Mouse (Mus musculus) left cerebral cortex, adult 11 months (tissue): ENCODE measurements around the gene Zfp385b.

Experiments used
- DNase-seq: peaks from one replicate; pipeline ENCODE4 v3.0.0; 2022; ENCODE audit warnings: low spot score

Zfp385b gene

DNA sequence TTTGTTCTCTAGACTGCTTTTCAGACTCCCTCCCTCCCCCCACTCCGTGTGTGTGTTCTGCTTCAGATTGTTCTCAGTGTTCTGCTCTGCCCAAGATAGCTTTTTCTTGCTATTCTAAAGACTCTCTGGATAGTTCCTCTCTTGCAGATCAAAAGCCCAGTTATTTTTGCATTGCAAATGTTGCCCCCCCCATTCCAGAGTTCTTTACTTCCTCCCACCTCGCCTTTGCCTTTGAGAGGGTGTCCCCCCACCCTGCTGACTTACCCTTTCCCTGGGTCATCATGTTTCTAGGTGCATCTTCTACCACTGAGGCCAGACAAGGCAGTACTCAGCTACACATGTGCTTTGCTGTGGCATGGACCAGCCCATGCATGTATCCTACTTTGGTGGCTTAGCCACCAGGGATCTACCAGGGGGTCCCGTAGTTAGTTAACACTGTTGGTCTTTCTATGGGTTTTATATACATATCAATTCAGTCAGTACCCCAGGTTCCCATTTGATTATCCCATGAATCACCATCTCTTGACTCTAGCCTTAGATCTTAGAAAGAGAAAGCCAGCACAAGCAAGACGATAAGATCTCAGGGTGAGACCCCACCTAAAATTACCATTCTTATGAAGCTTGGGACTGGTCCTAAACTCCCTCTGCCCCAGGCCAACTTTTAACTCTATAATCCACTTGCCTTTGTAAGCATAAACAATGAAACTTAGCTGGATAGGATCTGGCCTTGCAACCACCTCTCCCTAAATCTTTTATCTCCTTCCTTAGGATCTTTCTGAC is 232.7 kb downstream of the Zfp385b start:
- DNase-seq, result no peak

DNA sequence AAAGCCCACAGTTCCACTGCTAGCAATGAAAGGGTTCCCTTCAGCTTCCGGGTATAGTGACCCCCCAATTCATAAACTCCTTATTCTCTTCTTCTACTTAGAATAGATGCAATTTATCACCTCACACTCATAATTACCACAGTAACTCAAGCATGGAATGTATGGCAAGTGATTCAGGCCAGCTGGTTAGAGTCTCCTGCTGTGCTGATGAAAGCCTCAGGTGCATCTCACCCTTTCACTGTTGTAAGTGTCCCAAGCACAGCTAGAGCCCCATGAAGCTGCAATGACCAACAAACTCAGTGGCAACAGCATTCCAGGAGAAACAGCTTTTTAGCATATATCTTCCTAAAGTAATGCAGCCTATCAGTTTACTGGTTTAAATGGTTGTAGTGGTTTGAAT is 235.9 kb downstream of the Zfp385b start:
- DNase-seq, result no peak

DNA sequence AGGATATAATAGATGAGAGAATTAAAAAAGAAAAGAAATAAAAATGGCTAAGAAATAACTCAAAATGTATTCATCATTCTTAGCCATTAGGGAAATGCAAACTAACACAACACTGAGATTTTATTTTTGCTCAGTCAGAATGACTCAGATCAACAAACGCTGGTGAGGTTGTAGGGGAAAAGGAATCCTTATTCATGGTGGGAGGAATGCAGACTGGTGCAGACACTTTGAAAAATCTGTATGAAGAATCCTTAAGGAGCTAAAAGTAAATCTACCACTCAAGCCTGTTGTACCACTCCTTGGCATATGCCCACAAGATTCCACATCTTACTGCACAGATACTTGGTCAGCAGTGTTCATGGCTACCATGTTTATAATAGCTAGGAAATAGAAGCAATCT is 242.9 kb downstream of the Zfp385b start:
- DNase-seq, result no peak

DNA sequence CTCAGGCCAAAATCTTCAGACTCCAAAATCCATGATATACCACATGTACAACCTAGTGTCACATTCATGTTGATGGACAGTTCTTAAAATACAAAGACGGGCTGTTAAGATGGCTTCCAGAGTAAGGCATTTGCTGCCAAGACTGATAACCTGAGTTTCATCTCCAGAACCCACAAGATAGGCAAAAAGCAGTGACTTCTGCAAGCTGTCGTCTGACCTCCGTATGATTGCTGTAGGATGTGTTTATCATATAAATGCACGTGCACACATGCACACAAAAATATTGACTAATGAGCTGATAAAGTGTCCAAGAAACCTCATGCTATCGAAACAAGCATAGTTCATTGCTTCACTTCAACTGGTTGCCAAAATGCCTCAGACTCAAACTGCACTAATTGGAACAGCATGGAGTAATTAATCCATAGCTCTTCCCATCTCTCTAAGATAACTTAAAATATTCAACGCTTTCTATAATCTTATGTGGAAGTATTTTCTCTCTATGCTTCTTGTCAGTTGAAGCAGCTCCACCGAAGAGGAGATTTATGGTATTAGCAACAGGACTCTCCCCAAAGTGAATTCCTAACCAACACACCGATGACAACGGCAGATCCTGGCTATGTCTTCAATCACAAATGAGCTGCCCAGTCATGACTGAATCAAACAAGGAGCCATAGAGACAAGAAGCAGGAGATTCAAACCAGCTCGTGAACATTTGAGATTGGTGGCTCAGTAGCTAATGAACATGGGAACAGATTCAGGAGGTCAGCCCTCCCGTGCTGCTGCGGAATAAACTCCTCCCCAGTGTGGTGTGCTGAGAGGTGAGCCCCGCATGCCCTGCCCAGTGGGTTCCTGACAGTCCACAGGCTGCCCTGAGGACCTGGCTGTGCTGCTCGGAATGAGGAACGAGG is 251.7 kb downstream of the Zfp385b start:
- DNase-seq, result no peak

DNA sequence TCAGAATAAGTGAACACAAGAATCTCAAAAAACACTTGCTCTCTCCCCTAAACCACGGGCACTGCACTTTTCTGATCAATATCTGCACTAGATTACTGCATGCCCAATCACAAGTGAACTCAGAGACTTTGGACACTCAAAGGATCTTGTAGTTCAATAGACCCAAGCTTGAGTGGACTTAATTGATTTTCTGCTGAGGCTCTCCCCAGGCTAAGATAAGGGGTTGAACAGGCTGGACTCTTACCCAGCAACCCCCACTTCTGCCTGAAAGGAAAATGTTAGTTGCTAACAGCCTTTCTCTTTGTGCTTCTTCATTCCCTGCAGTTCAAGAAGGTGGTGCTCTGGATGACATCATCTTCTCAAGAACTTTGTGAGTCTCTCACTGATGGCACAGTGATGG is 255.7 kb downstream of the Zfp385b start:
- DNase-seq, result no peak

DNA sequence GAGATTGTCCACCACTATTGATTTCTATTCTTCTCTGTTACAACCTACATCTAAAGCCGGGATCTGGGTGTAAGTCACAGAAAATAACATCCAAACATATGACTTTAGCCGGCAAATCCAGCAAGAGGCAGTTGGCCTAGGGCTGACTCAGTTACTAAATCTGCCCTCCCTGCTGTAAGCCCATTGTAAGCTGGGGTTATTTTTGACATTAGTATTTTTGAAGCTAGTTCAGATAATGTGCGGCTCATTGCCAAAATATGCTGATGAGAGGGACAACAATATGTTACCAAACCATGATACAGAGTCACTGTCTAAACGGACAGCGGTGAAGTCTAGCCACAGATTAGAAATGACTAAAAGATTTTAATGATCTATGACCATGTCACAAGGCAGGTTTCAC is 257.5 kb downstream of the Zfp385b start:
- DNase-seq, result no peak

DNA sequence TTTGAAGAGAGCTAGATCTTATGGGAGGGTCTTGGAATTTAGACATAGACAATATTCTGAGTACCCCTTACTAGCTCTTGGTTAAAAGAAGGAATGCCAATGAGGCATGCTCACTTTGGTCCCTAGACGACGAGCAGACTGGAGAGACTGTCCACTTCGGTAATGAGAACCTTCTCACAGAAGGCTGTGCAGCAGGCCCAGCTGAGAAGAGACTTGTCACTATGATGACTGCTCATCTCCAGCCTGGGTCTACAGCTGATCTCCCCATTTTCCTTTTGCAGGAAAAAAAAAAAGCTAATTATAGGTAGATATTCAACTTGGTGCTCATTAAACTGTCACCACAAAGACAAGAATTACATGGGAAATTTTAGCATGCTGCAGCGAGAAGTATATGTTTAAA is 262.5 kb downstream of the Zfp385b start:
- DNase-seq, result no peak

DNA sequence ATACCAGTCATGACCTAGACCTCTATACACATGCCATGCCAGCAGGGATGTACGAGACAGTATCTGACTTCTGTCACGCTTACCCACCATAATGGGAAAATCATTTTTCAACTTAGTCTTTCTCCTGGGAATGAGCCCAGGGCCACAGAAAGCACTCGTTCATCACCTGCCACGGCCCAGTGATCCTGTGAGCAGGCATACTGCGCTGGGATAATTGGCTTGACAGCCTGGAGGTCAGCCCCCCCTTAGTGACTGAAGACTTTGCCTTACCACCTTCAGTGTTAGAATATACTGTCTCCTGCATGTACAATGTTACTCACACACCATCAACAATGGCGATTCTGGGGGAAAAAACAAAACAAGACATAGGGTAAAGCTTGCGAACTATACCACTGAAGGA is 263.5 kb downstream of the Zfp385b start:
- no peak for DNase-seq

DNA sequence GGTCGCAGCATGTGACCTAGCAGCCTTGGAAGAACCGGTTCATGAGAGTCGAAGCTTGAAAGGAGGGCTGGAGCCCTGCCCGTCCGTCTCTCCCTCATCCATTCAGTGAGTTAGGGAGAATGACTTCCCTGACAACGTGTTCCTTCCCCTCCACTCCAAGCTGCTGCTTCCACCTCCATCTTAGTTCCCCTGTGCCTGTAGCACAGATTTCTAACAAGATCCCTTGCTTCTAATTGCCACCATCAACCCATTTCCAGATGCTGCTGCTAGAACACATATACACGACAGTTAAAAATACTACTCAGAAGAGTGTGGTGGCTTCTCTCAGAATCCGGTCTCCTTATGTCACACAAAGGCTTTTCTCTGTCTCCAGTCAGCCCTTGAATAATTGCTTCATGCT is 266.8 kb downstream of the Zfp385b start:
- DNase-seq, result no peak

DNA sequence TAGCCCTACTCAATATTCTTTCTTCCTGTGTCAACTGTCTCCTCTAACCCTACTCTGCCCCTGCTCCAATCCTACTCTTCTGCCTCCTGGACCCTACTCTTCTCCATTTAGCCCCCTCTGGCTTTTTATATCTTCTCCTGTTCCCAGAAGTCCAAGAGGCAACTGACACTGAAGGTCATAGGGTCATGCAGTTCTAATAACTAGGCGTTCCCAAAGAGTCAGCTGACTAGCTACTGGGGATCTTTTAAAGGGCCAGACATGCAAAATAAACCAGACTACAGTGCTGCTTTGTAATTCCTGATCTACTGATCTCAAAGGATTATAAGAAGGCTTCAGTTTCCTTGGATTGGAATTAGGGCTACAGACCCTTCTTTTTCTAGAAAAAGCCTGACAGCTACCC is 276.1 kb downstream of the Zfp385b start:
- DNase-seq, result no peak

DNA sequence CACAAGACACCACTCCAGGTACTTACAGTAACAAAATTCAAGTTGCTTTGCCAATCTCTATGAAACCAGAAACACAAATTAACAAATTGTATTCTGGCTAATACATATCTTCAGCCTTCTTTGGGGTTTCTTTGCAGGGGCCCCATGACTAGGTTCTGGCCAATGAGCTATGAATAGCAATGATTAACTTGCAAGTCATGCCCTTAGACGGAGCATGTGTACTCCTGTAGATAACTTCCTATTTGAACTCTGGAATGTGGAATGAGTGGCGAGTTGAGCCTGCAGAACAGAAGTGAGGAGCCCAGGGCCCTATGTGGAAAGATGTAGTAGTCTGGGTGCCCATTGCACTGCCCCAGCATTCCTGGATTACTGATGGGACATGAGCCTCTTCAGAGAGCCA is 276.8 kb downstream of the Zfp385b start:
- no peak for DNase-seq

DNA sequence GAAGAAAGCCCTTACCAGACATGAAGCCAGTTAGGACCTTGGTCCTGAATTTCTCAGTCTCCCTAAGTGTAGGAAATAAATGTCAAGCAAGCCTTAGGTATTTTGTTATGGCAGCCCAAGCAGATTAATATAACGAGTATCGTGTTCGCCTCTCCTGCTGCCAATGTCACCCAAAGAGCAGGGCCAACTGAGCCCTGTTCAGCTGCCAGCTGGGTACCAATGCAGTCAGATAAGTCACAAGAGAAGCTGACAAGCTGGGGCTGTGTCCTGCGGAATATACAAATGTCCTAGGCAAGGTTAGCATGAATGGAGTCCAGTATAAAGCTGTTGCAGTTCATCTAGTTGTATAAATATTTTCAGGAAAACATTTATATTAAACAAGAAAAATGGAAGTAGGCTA is 277.8 kb downstream of the Zfp385b start:
- DNase-seq, result no peak

DNA sequence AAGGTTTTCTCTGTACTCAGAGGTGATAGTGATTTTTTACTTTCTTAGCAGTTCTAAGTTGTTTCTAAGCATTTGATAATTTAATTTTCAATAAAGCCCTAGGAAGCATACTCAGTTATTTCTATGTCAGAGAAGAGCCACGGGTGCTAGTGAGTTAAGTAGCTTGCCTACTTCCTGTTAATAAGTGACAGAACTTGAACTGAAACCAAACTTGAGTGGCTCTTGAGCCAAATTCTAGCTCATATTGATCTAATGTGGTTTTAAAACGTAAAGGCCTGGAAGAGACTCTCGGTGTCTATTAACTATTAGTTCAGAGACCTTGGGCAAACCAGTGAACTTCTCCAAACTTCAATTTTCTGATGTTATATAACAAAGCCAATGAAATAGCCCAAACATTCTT is 278.6 kb downstream of the Zfp385b start:
- DNase-seq, result no peak

DNA sequence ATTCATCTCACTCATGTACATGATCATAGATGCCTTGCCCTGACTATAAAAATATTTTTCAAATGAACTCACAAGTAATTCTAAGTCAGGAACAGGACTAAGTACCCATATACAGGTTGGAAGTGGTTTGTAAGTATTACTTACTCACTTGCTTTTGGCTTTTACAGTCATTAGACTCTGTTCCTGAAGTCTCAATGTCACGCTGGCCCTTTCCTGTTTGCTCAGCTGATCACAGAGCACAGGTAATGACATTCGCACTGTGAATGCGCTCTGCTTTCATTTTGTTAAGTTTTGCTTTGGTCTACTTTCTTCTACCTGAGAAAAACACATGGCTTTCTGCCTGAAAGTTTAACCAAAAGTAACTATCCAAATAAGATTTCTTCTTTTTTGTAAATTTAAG is 282.9 kb downstream of the Zfp385b start:
- DNase-seq, result no peak

DNA sequence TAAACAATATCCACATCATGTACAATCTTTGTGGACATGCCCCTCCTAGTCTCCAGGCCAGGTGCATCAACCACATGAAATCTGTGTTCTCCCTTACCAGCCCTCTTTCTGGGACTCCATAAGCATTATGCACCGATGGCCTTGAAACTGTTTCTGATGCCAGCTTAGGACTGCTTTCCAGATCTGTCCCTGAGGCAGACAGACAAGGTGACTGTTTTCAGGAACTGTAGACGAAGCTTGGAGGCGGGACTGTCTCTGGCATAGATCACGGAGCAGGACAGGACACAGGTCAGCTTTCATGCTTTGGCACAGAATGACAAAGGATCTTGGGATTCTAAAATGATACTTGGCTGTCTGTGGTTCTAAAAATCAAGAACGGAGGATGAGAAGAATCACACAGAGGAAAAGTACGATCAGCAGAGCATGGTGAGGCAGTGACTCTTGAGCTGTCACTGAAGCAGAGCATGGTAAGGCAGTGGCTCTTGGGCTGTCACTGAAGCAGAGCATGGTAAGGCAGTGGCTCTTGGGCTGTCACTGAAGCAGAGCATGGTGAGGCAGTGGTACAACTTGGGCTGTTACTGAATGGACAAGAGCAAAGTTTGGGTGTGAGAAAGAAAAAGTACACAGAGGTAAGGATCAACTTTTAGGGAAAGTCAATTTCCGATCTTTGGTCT is 291.2 kb downstream of the Zfp385b start:
- DNase-seq, result no peak

DNA sequence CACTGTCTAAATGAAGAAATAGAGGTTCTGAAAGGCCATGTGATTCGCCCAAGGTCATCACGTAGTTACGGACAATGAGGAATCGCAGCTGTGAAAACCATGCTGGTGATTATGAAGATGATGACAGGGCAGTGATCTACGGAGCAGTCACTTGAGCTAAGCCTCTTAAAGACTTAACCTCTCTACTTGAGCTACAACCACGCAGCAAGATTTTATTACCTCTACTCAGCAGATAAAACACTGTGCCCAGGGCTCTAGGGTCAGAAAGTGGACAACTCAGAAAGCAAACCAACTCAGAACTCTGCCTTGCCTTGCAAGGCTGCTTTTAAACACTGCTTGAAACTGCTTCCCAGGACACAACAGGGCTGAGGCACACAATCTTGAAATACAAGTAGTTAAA is 291.8 kb downstream of the Zfp385b start:
- no peak for DNase-seq

DNA sequence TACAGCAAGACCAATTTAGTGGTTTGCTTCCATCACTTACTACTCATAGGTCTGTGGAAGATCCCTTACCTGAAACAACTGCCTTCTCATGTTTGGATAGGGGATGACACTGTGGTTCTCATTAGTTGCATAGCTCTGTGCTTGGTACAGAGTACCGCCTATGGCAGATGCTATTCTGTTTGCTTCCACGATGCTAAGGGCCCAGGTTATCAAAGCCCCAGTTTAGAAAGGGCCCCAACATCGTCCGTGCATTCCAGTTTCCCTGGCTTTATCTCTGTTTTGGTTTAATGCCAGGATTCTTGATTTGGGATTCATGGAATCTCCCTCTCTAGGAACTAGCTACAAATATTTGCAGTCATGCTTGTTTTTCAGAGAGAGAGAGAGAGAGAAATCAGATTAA is 292.6 kb downstream of the Zfp385b start:
- DNase-seq, result no peak

DNA sequence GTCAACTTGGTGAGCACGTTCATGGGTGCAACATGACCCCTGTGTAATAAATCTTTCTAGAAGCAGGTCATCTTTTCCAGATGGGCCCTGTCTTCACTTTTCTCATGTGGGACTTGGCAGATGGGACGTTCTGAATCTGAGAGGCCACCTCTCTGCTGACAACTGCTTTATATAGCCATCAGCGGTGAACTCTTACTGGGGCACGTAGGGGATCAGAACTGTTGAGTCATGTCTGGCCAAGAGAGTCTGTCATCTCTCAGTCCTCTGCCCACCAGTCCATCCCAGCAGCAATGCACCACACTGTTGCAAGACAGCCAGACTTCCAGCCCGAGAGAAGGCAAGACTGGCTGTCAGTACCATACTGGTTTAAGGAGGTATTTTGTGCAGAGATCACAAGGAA is 293.1 kb downstream of the Zfp385b start:
- no peak for DNase-seq

DNA sequence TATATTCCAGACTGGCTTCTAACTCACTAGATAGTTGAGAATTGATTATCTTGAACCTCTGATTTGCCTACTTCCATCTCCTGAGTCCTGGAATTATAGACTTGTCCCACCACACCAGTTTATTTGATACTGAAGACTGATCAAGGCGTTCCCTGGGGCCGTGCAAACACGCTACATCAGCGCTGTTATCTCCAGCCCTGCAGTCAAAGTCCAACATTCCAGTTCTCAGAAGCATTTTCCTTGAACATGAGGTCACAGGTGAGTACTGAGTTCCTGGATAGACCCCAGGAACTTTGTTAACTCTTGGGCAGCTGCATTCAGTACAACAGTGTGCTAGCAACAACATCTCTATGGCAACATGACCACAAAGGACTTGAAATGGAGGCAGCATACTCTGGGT is 297.2 kb downstream of the Zfp385b start:
- no peak for DNase-seq

DNA sequence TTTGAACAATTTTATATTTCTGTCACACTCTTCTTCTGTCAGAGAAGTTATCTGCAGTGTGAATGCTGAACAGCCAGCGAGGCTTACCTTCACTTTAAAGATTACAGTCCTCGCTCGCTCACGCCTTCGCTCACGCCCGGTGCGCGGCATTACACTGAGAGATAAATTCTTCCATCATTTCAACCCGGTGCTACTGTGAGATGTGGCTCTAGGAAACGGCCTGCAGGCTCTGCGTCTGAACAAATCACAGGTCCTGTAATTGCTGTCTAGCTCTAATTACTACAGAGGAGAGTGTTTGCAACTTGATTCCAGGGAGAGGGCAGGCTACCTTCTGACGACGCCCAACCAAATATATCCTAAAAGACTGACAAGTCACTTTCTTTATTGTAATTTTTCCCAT is 300.1 kb downstream of the Zfp385b start:
- DNase-seq, result peak; percentile 9

DNA sequence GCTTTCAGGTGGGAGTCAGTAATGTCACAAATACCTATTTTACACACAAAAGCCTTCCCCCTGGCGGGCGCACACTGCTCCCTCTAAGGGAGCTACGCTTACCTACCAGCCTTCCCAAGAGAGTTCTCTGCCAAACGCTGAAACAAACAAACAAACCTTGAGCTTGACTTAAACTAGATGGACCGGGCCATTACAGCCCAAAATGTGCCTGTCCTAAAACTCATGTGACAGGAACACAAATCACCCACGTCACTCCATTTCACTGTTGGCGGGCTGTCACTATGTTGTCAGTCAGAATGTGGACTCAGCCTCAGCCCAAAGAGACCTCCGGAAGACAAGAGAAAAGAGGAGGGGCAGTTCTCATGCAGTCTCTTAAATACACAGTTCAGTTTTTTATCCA is 300.7 kb downstream of the Zfp385b start:
- no peak for DNase-seq

DNA sequence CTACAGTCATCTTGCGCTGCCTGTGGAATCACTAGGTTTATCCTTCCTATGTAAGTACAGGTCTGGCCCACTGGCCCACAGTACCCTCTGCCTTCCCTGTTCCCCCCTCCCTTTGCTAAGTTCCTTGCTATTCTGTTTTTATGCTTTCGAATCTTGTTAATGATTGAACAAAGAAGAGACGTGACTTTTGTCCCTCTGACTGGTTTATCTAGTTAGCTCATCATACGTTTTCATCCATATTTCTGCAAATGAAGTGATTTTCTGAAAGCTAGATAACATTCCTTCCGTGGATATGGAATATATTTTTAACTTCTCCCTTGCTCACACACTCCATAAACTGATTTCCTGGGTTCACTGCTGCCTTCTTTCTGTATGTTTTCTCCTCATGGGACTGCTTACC is 302.8 kb downstream of the Zfp385b start:
- no peak for DNase-seq

DNA sequence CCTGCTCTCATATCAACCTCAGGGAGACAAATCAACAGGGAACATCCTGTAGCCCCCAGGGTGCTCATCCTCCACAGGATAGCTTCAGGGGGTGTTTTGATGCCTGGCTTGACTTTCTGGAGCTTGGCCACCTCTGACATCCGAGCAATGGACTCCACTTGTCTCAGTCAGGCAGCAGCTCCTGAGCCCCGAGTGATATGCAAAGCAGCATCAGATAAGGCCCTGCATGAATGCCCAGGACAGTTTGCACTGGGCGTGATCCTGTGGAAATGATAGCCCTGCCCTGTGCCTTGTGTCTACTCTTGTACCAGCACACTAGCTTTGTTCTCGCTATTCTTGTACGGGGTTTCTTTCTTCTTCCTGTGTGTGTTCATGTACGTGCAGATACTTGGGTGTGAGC is 303.8 kb downstream of the Zfp385b start:
- no peak for DNase-seq
